Mouse (Mus musculus) thymus, postnatal 25 days (tissue): Measurements from ENCODE around the gene Mrpl11.
"Not testable (repeated sequence)": the region's sequence is repeated elsewhere in the genome, so short reads cannot be mapped to it uniquely, and the experiment has no call there.

Experiments
- DNase-seq: peaks from one replicate; pipeline ENCODE4 v3.0.0; 2022

Mrpl11 gene

DNA sequence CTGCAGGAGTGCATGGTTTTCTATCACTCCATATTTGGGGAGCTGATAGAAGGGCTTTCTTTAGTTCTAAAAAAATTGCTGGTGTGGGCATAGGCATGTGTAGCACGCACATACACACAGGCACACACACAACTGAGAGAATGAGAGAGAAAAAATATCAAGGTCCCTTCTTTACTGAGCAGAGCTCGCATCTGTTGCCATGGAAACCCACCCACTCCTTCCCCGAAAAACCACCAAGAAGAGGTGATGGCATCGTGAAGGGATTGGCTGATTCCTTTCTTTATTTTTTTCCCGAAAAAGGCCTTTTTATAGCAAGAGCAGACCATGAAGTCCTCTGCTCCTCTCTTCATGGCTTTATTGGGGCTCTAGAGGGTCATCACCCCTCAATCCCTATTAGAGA, 32.1 kb downstream of the Mrpl11 start:
- no peak for DNase-seq

- DNase-seq = no peak
Measured at GRCm38 (mm10) chr19:4999445-5000140, 37.6 kb downstream of the Mrpl11 start.

DNA sequence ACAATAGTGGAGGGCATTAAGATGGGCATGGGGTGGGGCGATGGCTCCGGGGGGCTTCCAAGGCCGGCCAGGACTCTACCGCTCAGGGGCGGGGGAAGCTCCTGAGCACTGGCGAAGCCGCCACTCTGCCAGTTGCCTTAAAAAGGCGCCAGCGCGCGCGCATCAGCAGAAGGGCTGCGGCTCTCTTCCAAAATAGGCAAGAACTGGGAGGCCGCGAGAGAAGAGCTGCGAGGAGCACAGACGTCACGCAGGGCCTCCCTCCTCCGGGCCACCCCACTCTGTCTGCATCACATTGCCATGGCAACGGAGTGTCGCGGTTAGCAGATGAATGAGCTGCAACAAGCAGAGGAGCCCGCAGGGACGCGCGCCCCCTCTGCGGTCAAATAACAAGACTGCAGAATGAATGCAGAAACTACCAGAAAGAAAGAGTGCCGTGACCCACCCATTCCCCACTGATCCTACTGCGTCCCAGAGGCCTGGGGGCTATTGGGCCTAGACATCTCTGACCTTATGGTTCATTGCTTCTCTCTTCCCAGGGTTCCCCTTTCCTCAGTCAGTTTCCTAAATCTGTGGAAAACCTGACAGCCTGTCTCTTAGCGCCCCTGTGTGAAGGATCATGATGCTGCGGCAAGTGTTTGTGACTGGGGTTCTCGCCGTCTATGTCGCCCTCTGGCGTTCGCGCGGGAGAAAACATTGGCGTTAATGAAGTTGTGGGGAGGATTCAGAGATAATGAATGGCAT, 39.9 kb downstream of the Mrpl11 start:
- peak; percentile 82 for DNase-seq

GRCm38 (mm10) chr19:5003644-5004043, 41.7 kb downstream of the Mrpl11 start:
- not testable (repeated sequence) for DNase-seq

GRCm38 (mm10) chr19:5004925-5005324, 43.0 kb downstream of the Mrpl11 start:
- DNase-seq = no peak

GRCm38 (mm10) chr19:5013138-5013537, 51.2 kb downstream of the Mrpl11 start:
- no peak for DNase-seq

GRCm38 (mm10) chr19:5014961-5015398, 53.0 kb downstream of the Mrpl11 start:
- DNase-seq = peak; percentile 16

DNA sequence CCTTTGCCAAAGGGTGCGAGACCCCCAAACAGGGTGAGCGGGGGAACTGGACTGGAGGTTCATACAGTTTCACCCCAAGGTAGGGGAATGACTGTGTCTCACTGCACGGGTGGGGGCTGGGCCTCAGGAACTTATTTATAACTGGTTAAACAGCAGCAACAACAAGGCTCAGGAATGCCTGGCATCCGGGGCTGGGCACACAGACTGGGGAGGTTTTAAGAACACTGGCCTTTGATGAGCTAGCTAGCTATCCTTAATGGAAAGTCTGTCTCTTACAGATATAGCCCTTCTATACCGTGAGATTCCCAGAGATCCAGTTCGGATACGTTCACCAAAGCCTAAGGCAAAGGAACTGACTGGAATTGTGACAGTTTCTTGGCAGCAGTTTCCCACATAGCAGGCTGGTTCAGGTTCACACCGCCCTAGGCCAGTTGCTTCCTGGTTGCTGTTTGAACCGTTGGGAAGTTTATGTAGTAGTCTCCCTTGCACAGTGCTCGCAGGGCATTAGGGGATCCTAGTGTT, 54.3 kb downstream of the Mrpl11 start:
- DNase-seq = no peak
